Mouse (Mus musculus) left cerebral cortex, postnatal 10 days (tissue): ENCODE measurements around the gene Basp1. TPM values are rescaled to one million over a fixed set of nuclear protein-coding genes. Genes with fewer than 3 reads are reported as not detected.
"Not testable (repeated sequence)": the region's sequence is repeated elsewhere in the genome, so short reads cannot be mapped to it uniquely, and the experiment has no call there.

Source experiments
- DNase-seq, 2 experiments: peaks; one replicate each; pipeline ENCODE4 v3.0.0; 2021 to 2022; ENCODE audit warnings: low spot score in 2 of 2, mixed read lengths in 1 of 2; ENCODE audit errors: extremely low spot score in 1 of 2
- intact Hi-C: fragments of 180-260 bp; cut with DNase I; formaldehyde crosslinking; loops from one replicate; pipeline ENCODE4 v1.15.1; 2025
- total RNA-seq, 2 experiments: library from RNA; stranded (reverse); gene quantifications; 2 replicates each; pipeline ENCODE4 v1.2.3; 2021

Basp1 gene
- total RNA-seq = 1,000 to 10,000 TPM; 1,244 to 1,287 TPM

DNA sequence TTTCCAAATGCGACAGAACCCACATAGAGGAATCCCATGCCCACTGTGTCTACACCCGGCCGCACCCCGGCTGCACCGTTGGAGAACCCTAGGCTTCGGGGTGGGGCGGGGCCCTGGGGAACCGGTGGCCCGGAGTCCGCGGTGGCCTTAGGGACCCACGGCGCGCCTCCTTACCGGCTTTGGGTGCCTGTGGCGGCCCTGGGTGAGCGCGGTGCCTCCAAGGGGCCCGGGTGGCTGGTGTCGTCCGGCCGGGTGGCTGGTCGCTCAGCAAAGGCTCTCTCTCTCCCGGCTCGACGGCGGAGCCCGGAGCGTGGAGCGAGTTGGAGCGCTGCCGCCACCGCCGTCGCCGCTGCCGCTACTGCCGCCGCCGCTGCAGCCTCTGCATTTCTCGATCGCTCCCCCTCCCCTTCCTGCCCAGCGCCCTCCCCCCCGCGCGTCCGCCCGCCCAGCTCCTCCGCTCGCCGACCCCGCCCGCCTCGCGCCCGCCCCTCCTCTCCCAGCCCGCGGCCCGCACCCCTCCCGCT, at the start of gene Basp1:
Gene Basp1 (minus strand): TSS at position 387 of the 524 bp plus-strand sequence.
- DNase-seq = peak; percentile 74 to 91
- intact Hi-C loops = loop anchor here (5.0 to 10.0 kb wide), 6 partner anchors 51 to 816 kb away; no protein-coding TSS in a partner anchor

DNA sequence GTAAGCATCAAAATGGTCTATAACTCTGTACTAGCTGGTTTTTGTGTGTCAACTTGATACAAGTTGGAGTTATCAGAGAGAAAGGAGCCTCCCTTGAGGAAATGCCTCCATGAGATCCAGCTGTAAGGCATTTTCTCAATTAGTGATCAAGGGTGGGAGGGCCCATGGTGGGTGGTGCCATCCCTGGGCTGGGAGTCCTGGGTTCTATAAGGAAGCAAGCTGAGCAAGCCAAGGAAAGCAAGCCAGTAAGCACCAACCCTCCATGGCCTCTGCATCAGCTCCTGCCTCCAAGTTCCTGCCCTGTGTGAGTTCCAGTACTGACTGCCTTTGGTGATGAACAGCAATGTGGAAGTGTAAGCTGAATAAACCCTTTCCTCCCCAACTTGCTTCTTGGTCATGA, 49.5 kb upstream of the Basp1 start:
- intact Hi-C loops, DNase-seq: not testable (repeated sequence)

DNA sequence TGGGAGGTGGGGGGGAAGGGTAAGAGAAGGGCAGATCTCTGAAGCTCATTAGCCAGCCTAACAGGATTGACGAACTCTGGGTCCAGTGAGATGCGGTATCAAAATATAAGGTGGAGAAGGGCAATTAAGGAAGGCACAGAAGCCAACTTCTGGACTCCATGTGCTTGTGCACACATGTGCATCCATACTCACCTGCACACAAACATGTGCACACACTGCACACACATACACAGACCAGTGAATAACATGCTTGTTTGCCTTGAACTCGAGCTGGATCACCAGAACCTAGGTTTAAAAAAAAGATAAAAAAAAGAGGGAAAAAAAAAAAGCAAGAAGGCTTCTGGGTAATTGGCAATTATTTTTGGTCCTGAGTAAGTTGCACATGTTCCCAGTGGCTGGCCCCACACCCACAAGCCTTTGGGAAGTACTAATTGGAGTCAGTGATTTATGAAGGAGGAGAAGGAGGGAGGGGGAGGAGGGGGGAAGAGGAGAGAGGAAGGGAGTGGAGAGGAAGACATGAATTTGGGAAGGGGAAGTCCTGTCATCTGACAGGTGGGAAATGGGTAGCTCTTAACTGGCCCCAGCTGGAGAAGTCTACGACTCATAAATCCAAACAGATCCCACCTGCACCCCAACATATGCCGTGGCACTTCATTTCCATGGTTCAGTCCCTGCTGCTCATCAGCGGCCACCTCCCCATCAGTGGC, 48.6 kb upstream of the Basp1 start:
- no peak for DNase-seq
- intact Hi-C loops = no loop called here

DNA sequence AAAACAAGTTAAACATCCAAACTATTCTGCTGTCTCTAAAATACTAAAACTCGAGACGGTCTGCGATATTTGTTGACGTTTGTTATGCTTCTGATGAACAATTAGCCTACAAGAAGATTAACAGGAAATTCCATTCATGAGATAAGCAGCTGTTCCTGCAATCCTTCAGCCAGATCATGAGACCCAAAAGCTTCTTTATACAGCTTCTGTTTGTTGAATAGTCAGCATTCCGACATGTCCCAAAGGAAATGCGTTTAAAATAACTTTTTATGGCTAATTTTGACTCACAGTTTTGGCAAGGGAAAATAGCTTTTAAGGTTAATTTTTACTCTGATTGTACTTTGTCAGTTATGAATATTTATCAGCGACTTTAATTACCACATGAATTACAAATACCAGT, 46.3 kb upstream of the Basp1 start:
- no peak for DNase-seq
- intact Hi-C loops = no loop called here

DNA sequence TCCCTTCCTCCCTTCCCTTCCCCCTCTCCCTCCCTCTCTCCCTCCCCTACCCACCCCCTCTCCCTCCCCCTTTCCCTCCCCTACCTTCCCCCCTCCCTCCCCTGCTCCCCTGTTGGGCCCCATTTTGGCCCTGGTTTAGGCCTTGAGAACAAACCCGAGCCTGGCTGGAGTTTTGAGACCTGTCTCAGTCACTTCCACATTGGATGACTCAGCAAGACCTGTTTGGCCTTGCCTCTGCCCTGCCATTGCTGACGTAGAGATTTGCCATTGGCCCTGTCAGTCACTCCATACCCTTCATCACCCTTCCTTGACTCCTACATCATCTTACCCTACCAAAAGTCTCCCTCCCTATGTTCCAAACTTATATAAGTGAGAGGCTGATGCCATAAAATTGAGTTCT, 43.9 kb upstream of the Basp1 start:
- intact Hi-C loops = no loop called here

DNA sequence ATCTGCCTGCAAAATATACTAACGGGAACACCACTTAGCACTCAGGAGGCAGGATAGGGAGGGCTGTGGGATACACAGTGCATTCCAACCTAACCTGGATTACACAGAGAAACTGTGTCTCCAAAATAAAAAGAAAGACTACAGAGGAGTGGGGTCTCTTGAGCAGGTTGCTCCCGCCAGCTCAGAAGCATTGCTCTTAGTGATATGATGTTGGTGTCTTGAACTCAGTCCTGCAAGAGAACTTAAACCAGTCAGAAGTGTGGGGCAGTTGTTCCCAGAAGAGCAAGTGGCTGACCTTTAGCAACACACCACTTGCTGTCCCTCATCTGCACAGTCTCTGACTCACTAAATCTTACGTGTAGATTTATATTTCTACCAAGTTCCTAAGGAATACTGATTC, 40.0 kb upstream of the Basp1 start:
- no peak for DNase-seq
- intact Hi-C loops = no loop called here

More for the DNA sequence above, 43.9 kb upstream of the Basp1 start:
- DNase-seq = no peak

DNA sequence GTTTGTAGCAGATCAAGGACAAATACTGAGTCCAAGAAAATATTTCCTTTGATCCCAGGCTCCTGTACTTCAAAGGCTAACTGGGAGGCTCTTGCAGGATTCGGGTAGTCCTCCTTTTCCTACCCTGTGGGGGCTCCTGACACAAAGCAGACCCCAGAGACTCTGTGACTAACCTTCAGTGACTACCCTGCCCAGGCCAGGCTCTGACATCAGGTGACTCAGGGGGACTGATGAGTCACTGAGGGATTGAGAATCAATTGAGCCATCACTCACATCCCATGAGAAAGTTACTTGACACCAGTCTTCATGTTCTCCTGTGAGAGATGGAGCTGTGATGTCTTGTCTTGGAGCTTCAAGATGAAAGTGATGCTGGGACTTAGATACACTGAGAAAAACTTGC, 35.8 kb upstream of the Basp1 start:
- intact Hi-C loops = loop anchor here (10.0 kb wide), 1 partner anchor 175 kb away; the partner anchor contains the start of gene Myo10

DNA sequence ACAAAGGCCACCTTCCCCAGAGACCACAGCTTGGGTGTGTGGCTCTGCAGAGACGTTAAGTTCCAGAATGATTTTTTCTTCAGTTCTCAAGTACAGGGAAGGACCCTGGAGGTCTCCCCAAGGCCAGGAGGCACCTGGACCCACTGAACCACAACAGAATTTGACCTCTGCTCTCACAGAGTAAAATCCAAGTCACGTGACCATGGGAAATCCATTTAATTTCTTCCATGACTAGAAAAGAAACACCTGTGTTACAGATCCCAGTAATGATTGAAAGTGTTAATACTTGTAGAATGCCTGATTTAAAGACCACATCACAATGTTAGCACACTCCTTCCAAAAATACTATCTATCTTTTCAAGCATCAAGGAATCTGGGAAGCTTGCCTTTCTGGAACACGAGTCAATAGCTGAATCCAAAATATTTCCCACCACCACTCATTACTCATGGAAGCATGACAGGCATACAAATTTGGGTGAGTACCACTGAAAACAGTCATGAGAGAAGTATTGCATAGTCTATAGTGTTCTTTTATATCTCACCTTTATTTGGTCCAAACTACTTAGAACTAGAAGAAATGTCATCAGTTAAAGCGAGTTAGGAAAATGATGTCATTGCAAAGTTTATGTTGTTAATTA, 35.3 kb upstream of the Basp1 start:
- no peak for DNase-seq
- intact Hi-C loops = loop anchor here (10.0 kb wide), 1 partner anchor 176 kb away; the partner anchor contains the start of gene Myo10

More for the DNA sequence above, 35.8 kb upstream of the Basp1 start:
- no peak for DNase-seq

DNA sequence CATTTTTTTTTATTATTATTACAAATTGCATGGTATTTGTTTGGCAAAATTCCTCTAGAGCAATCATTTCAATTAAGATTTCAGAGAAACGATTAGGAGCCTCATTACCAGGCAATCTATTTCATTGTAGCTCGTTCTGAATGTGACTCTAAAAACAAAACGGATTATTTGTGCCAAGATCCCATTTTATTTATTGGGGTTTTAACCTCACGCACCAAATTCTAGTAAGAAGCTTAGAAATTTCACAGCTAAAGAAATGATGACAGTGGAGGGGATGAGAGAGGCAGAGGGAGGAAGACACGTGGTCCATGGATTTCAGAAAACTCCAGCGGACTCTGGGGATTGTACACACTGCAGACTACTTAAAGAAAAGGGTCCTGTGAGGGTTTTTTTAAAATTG, 33.6 kb upstream of the Basp1 start:
- DNase-seq = no peak
- intact Hi-C loops = loop anchor here (10.0 kb wide), 1 partner anchor 178 kb away; the partner anchor contains the start of gene Myo10

DNA sequence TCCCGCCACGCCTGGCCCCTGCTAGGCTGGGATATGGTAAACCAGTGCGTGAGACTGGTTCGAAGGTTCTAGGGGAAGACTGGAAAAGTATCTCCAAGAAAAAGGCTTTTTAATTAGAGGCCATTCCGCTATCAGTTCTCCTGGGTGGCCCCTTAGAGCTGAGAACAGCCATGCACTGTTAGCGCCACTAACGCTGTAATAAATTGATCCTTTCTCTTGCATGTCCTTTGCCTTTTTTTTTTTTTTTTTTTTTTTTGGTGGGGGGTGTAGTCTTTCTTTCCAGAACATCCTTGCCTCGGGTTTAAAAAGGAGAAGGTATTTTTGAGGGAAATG, 32.6 kb upstream of the Basp1 start:
- no peak for DNase-seq
- intact Hi-C loops = loop anchor here (10.0 kb wide), 1 partner anchor 179 kb away; the partner anchor contains the start of gene Myo10

DNA sequence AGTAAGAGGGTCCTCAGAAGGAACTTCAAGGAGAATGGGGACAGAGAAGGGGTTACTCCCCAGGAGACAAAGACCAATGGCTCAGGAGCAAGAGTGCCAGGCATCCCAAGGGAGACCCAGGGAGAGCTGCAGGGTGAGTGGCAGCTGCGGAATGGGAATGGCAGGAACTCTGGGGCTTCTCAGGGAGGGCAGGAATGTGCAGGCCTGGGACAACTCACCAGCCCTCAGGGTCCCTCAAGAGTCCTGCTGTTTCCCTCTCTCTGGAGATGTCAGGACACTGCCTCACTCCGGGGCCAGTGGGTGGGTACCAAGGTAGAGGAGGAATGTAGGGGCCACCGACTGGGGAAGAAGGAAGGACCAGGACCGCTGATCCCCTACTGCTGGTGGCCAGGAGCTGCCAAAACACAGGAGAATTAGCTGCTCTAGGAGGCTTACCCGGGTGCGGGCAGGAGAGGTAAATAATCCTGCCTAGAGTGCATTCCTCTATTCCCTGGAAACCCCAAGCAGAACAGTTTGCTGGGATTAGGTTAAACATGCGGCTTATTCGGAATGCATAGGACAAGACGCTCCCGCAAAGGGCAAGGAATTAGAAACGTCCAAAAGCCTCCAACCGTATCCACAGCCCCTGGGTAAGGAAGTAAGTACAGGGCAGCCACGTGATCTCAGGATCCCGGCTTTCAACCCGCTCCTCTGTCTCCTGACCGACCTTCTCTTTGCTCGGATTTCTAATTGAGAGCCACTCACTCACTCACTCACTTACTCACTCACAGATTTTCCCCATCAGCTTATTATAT, 32.0 kb upstream of the Basp1 start:
- intact Hi-C loops = loop anchor here (10.0 kb wide), 1 partner anchor 179 kb away; the partner anchor contains the start of gene Myo10

DNA sequence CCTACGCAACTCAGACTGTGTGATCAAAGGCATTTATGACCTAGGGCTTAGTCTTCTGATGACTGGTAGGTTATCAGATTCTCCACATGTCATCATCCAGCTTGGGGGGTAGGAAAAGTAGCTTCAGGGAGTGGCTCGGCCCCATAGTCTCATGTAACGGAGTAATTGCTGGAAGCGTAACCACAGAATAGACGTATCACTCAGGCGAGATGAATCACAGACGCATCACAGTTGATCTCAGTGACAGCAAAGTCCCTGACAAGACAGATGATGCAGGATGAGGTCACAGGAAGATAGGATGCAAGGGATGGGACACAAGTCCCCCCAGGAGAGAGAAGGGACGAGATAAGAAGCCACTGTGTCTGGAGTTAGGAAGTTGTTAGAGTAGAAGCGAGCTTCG, 30.6 kb upstream of the Basp1 start:
- intact Hi-C loops = loop anchor here (5.0 to 10.0 kb wide), 2 partner anchors 181 to 273 kb away; partner anchors contain the start of gene Myo10
- no peak for DNase-seq

More for the DNA sequence above, 32.0 kb upstream of the Basp1 start:
- DNase-seq = no peak

DNA sequence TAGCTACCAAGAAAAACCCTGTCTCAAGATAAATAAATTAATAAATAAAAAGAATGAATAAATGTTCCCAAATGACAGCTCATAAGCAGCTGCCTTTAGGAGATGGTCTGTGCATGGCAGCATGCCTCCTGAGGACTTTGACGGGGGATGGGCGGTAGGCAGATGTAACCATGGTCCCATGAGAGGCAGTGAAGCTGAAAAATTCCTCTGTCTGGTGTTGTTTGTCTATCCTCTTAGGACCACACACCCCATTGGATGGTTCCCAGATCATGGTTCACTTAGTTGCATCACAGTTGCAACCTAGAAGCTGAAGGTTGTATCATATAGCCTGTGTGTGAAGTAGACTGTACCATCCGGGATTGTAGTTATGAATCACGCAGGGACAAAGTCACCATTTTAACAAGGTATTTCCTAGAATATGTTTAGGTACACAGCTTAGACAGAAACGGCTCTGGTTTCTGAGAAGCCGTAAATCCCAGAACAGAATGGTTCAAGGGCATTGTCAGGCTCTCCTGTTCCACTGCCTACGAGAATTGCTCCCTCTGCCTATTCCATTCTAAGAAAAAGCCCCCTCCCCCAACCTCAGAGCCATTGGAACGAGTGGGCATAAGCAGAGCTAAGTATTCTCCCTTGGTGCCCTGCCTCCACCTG, 29.7 kb upstream of the Basp1 start:
- intact Hi-C loops = loop anchor here (5.0 to 10.0 kb wide), 2 partner anchors 182 to 274 kb away; partner anchors contain the start of gene Myo10
- DNase-seq = no peak

DNA sequence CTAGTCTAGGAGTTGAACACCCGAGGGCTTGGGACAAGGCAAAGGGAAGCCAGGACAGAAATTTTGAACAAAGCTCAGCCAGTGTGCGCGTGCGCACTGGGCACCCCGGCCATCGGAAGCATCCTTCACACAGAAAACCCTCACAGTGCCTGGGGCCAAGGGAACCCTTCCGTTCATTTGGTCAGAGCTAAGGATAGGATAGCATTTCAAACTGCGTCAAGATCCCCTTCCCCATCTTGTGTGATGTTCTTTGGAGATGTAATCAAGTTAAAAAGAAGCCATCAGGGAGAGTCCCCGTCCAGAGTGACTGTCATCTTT, 28.3 kb upstream of the Basp1 start:
- DNase-seq = no peak
- intact Hi-C loops = loop anchor here (5.0 to 10.0 kb wide), 2 partner anchors 183 to 275 kb away; partner anchors contain the start of gene Myo10

DNA sequence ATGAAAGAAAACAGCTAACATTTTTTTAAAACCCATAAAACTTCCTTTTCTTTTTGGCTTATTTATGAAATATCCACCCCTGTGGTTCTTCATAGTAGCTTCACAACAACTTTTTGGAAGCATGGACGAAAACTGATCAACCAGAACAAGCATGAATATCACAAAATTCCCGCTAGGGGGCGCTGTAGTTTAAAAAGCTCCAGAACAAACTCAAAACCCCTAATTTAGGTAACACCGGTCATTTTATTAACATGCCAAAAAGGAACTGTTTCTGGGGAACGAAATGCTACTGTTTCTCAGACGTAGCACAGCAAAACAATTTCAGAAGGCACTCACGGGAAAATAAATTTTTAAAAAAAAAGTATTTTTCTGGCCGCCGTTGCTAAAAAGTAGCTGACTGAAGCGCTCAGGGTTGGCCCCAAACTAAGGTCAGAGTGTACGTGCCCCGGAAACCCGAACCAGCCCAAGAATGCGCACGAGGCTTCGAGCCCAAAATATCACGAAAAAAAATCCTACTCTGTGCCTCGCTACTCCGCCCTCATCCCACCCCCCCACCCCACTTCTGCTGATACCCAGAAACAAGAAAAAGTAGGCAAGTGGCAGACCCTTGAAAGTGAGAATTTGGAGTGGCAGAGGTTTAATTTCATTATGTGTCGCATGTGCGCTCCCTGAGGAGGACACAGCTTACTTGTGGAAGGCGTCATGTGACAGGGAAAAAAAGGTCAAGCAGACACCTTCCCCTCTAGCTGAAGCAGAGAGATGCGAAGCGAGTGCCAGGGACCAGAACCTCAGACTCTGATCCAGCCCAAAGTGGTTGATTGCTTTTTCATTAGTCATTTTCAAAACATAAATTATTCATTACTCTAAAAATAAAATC, 27.7 kb upstream of the Basp1 start:
- intact Hi-C loops = loop anchor here (5.0 to 10.0 kb wide), 2 partner anchors 184 to 276 kb away; partner anchors contain the start of gene Myo10
- DNase-seq = peak; percentile 29 to 69

DNA sequence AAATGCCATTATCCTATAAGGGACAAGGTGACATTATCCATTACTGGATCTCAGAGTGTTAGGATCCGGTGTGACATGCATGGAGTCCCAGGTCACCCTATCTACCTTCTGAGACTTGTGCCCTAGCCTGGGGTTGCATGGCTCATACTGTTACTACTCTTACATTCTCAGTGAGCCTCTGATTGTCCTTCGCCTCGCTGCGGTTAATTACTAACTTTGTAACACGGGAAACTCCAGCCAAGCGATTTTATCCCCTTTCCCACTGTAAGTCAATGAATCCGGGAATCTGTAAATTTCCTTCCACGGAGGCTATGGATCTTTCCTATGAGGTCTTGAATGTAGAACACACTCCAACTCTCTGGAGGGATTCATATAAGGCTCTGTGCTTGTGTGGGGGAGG, 26.8 kb upstream of the Basp1 start:
- intact Hi-C loops = loop anchor here (5.0 to 10.0 kb wide), 2 partner anchors 184 to 277 kb away; partner anchors contain the start of gene Myo10
- DNase-seq = no peak

DNA sequence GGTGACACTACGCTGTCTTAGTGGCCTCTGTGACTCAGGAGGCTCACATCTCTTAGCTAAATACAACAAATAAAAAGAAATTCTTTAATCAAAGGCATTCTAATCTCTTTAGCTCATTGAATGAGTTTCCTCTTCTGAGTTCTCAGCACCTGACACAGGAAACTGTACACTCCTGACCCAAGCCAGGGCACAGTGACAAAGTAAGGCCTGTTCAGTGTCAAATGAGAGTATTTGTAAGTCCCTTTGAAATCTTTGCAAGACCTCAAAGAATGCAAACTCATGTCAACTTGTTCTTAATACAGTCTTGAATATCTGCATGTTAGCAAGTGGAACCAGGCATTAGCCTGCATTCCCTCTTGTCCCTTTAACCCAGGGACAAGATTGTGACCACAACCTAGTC, 18.8 kb upstream of the Basp1 start:
- intact Hi-C loops = loop anchor here (10.0 kb wide), 2 partner anchors 362 to 522 kb away; no protein-coding TSS in a partner anchor
- no peak for DNase-seq
